Mouse (Mus musculus): ENCODE measurements around the gene Gm13694. TPM values are rescaled to one million over a fixed set of nuclear protein-coding genes. Genes with fewer than 3 reads are reported as not detected.

The Gm13694 gene
- total RNA-seq, 1 experiment from 2014 or later: not detected

DNA sequence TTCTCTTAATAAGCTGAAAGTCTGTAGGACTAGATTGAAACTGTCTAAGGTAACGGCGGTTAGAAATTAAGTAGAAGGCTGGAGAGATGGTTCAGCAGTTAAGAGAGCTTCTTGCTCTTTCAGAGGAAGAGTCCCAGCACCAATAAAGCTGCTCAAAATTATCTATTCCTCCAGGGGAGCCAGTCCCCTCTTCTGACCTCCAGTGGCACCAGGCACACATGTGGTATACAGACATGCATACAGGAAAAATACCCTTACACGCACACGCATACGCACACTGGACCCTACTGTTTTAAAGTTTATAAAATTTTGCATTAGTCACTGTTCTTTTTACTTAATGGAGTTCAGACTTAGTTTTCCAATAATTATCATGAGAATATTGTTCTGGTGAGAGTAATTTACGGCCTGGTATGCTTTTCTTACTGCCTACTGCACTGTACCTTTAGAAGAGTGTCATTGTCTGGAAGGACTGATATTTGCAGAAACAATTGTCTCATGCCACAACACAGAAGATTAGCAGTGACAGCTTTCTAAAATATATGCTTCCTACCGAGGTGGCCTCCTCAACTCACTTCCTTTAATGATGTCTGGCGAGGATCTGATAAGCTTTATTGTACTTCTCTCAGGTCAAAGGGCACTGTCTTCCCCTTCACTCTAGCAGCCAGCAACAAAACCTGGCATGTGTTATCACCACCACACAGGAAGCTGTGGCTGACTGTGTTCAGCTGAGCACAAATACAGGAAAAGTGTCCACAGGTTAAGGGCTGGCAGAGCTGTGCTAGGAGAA, 41.0 kb downstream of the Gm13694 start:
- peak; percentile 90 to 93 for ATAC-seq (replicated peaks in 1 of 2; ENCODE audit: insufficient read depth in 1 of 2, low FRiP score in 2 of 2, low TSS enrichment in 1 of 2, low read depth in 1 of 2, poor library complexity in 2 of 2, severe bottlenecking in 2 of 2)

DNA sequence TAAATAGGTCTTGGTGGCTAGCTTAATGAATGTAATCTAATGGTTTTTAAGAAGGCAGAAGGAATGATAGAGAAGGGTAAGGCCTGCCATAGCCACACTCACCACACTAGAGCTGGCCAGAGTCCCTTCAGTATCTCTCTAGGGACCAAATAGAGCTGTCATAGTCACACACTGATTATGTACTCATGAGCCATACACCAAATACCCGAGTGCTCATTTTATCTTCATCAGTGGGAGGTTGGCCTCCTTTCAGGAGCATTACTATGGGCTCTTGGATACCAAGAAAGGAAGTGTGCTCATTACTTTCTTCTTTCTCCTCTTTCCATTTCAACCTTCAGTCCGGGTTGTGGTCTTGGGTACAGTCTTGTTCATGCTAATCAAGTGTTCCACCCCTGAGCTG, 43.2 kb downstream of the Gm13694 start:
- ATAC-seq (replicated peaks in 1 of 2; ENCODE audit: insufficient read depth in 1 of 2, low FRiP score in 2 of 2, low TSS enrichment in 1 of 2, low read depth in 1 of 2, poor library complexity in 2 of 2, severe bottlenecking in 2 of 2): no peak

- ATAC-seq (replicated peaks in 1 of 2; ENCODE audit: insufficient read depth in 1 of 2, low FRiP score in 2 of 2, low TSS enrichment in 1 of 2, low read depth in 1 of 2, poor library complexity in 2 of 2, severe bottlenecking in 2 of 2): no peak
Measured at GRCm38 (mm10) chr2:84022905-84023304, 44.2 kb downstream of the Gm13694 start.

DNA sequence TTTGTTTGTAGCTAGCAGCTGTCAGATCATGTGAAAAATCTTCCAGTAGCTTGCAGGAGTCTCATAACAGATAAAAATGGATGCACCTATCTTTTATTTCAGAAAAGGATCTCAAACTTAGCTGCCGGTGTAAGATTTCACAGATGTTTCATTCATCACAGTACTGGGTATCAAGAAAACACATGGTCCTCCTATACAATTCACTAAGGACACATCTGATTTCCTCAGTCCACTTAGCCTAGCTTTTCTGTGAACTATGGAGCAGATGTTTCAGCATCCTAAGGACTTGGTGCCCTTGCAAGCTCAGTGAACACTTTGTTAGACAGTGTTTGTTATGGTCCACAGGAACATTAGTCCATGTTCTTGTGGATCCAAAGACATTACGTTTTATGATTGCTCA, 44.6 kb downstream of the Gm13694 start:
- no peak for ATAC-seq (replicated peaks in 1 of 2; ENCODE audit: insufficient read depth in 1 of 2, low FRiP score in 2 of 2, low TSS enrichment in 1 of 2, low read depth in 1 of 2, poor library complexity in 2 of 2, severe bottlenecking in 2 of 2)

- ATAC-seq (replicated peaks in 1 of 2; ENCODE audit: insufficient read depth in 1 of 2, low FRiP score in 2 of 2, low TSS enrichment in 1 of 2, low read depth in 1 of 2, poor library complexity in 2 of 2, severe bottlenecking in 2 of 2): no peak
Measured at GRCm38 (mm10) chr2:84025217-84025616, 46.5 kb downstream of the Gm13694 start.

Other genes starting within 250 kb of the Gm13694 start
- 0.63 and 0.79 TPM in 2 replicates for gene Fam171b, start 166.3 kb upstream of the Gm13694 start, total RNA-seq (2017)
- gene Zswim2, start 37.7 kb upstream of the Gm13694 start, total RNA-seq (2017): 0.38 TPM in 1 of 2 replicates, not detected in the other
- gene Gm13698, start 23.2 kb upstream of the Gm13694 start, total RNA-seq (2017): not detected in 2 replicates
- not detected in 2 replicates for gene Gm13693, start 17.4 kb upstream of the Gm13694 start, total RNA-seq (2017)
- gene Gm13695, start 11.6 kb upstream of the Gm13694 start, total RNA-seq (2017): not detected in 2 replicates
- gene Gm13696, start 5.8 kb upstream of the Gm13694 start, total RNA-seq (2017): not detected in 2 replicates
- gene Gm13697, start 5.8 kb downstream of the Gm13694 start, total RNA-seq (2017): not detected in 2 replicates
- gene Gm13691, start 11.6 kb downstream of the Gm13694 start, total RNA-seq (2017): not detected in 2 replicates